Mouse (Mus musculus) liver, adult 2 months (tissue): ENCODE results near the gene Olfr808. TPM values are rescaled to one million over a fixed set of nuclear protein-coding genes. Genes with fewer than 3 reads are reported as not detected.

Experiments used
- DNase-seq: peaks from one replicate; pipeline ENCODE4 v3.0.0-alpha.2; 2011; ENCODE audit warnings: low read depth, low spot score; ENCODE audit errors: extremely low read depth
- H3K27ac ChIP-seq: fragments of 200-500 bp; replicated peaks from 2 replicates; pipeline ENCODE4 v1.5.1; 2012; ENCODE audit warnings: low read depth, mild to moderate bottlenecking, control low read depth, inconsistent platforms, low read length; ENCODE audit not compliant: insufficient read depth
- H3K27me3 ChIP-seq: fragments of 200-500 bp; 2 replicates; pipeline ENCODE4 v1.6.1; 2012; ENCODE audit warnings: mild to moderate bottlenecking, moderate library complexity, low read length, inconsistent platforms; ENCODE audit not compliant: control insufficient read depth, insufficient read depth
- H3K36me3 ChIP-seq: fragments of 200-500 bp; 2 replicates; pipeline ENCODE4 v1.6.1; 2012; ENCODE audit warnings: low read length, inconsistent platforms; ENCODE audit not compliant: control insufficient read depth, insufficient read depth
- H3K4me1 ChIP-seq: fragments of 200-500 bp; 2 replicates; pipeline ENCODE4 v1.6.1; 2011; ENCODE audit warnings: low read length; ENCODE audit not compliant: control insufficient read depth, insufficient read depth
- H3K4me3 ChIP-seq: fragments of 200-500 bp; 2 replicates; pipeline ENCODE4 v1.5.1; 2011; ENCODE audit warnings: low read depth, mild to moderate bottlenecking, control low read depth, low read length, moderate library complexity; ENCODE audit not compliant: insufficient read depth
- H3K79me2 ChIP-seq: fragments of 200-500 bp; 2 replicates; pipeline ENCODE4 v1.6.1; 2012; ENCODE audit warnings: inconsistent platforms, mild to moderate bottlenecking, low read length, moderate library complexity; ENCODE audit not compliant: control insufficient read depth, insufficient read depth
- H3K9ac ChIP-seq: fragments of 200-500 bp; 2 replicates; pipeline ENCODE4 v1.6.1; 2012; ENCODE audit warnings: low read depth, mild to moderate bottlenecking, control low read depth, inconsistent platforms, low read length
- CTCF ChIP-seq: fragments of 200-500 bp; IDR thresholded peaks from 2 replicates; pipeline ENCODE4 v1.5.1; 2011; ENCODE audit warnings: low read depth, low read length, control low read depth
- POLR2A ChIP-seq: fragments of 200-500 bp; IDR thresholded peaks from 2 replicates; pipeline ENCODE4 v1.6.1; 2011; ENCODE audit warnings: low read length, control low read depth; ENCODE audit not compliant: insufficient read depth; ENCODE audit errors: extremely low read depth
- WGBS: fragments of 180-500 bp; shearing (Covaris S2); methylation state at CpG from one replicate; pipeline ENCODE4 v1.1.7; 2018; 5-methylcytosine and 5-hydroxymethylcytosine counted together
- polyA plus RNA-seq: library from polyadenylated mRNA; depleted of rRNA; stranded (reverse); fragments of >200 nt; gene quantifications from 2 replicates; pipeline ENCODE4 v1.2.3, GENCODE M21; 2012; rRNA removed
- total RNA-seq: library from RNA; depleted of rRNA; stranded (reverse); fragments of >200 nt; gene quantifications from 2 replicates; pipeline ENCODE4 v1.2.3, GENCODE M21; 2014; rRNA removed

Olfr808 gene
- total RNA-seq (not detected in 2 replicates), polyA plus RNA-seq (not detected in 2 replicates)

DNA sequence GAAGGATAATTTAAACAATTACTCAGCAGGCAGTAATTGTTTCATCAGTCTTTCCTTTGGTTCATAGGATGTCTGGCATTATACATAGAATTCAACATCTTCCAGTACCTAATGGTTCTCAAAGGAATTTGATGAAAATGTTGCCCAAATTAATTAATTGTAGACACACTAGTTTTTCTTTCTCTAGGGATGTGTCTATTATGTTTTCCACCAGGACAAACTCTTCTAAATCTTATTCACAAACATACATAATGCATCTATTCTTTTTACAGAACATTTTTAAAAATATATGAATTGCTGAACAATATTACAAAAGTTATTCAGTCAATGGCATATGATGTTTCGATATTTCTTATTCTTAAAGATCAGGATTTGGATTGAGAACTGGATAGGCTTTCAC, at the start of gene Olfr808:
Olfr808 (plus strand) TSS at position 301 of the 400 bp plus-strand sequence.
- Histone ChIP-seq H3K4me1 (no peaks in the 10 kb centered on the region), H3K27me3 (no peaks in the 10 kb centered on the region), H3K79me2 (no peaks in the 10 kb centered on the region), H3K4me3 (no peak within 1 kb of the TSS), H3K27ac (no peak within 1 kb of the TSS), H3K9ac (no peak within 1 kb of the TSS), H3K36me3 (no peaks in the 10 kb centered on the region)
- DNase-seq, result no peak
- no peak for TF ChIP-seq CTCF
- TF ChIP-seq POLR2A, result no peak
- 85% methylated on average over 1 of the region's 1 CpGs for WGBS

DNA sequence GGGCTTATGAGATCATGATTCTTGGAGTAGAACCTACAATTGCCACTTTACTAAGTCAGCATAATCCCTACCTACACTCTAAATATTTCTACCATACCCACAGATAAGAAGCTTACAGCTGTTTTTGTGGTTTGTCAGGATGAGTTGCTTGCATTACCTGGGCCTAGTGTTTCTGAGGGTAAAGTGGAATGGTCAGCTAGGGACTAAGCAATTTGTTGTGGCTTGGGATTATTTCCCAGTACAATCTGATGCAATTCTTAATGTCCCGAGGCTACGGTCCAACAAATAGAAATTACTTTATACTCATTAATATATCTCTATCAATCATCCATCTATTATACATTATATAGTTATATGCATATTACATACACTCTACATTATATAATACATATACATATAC, 36.0 kb upstream of the Olfr808 start, which contains the start of gene Olfr805:
Olfr805 (minus strand) TSS at position 101 of the 400 bp plus-strand sequence.
- 96% methylated on average over 2 of the region's 2 CpGs for WGBS
- Histone ChIP-seq H3K9ac (no peak within 1 kb of the TSS), H3K36me3 (no peaks in the 10 kb centered on the region), H3K79me2 (no peaks in the 10 kb centered on the region), H3K27me3 (no peaks in the 10 kb centered on the region), H3K4me3 (no peak within 1 kb of the TSS), H3K27ac (no peak within 1 kb of the TSS), H3K4me1 (no peaks in the 10 kb centered on the region)
- no peak for DNase-seq
- TF ChIP-seq CTCF, result no peak
- no peak for TF ChIP-seq POLR2A

DNA sequence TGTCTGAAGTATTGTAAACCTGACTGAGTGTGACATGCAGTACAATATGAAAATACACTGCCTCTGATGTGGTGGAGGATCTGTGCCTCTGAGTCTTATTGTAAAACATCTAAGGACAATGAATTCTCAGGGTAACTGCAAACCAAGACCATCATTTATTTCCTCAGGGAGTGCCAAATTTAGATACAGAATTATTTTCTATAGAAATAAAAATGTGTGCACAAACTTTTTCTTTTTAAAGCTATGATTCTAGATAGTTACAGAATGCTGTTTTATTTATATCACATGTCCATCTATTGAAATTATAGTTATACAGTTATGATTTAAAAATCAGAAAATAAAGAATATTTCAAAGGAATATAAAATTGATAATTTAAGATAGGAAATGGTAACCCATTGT, 23.5 kb upstream of the Olfr808 start, which contains the start of gene Olfr806:
Olfr806 (minus strand) TSS at position 101 of the 400 bp plus-strand sequence.
- Histone ChIP-seq H3K79me2 (no peaks in the 10 kb centered on the region), H3K36me3 (no peaks in the 10 kb centered on the region), H3K4me3 (no peak within 1 kb of the TSS), H3K9ac (no peak within 1 kb of the TSS), H3K27ac (no peak within 1 kb of the TSS), H3K4me1 (no peaks in the 10 kb centered on the region), H3K27me3 (no peaks in the 10 kb centered on the region)
- TF ChIP-seq CTCF, result no peak
- TF ChIP-seq POLR2A, result no peak
- DNase-seq, result no peak

DNA sequence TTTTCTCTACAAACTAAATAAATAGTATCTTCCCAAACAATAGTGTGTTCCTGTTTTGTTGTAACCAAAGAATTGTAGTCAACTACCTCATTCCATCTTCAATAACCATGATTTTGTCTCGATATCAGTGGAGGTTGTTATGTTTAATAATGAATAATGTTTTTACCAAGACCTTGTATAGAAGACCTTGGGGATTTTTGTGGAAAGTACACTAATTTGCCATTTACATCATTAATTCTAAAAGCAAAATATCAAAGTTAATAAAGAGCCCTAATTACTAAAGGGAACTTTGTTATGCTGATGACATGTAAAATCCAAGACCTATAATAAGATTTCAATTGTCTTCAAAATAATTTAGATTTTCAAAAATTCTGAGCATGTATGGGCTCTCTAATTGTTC, 7.6 kb upstream of the Olfr808 start, which contains the start of gene Olfr807:
Olfr807 (minus strand) TSS at position 101 of the 400 bp plus-strand sequence.
- Histone ChIP-seq H3K79me2 (no peaks in the 10 kb centered on the region), H3K27me3 (no peaks in the 10 kb centered on the region), H3K9ac (no peak within 1 kb of the TSS), H3K36me3 (no peaks in the 10 kb centered on the region), H3K4me1 (no peaks in the 10 kb centered on the region), H3K27ac (no peak within 1 kb of the TSS), H3K4me3 (no peak within 1 kb of the TSS)
- no peak for DNase-seq
- TF ChIP-seq POLR2A (no peak), CTCF (no peak)
- 81% methylated on average over 1 of the region's 1 CpGs for WGBS

DNA sequence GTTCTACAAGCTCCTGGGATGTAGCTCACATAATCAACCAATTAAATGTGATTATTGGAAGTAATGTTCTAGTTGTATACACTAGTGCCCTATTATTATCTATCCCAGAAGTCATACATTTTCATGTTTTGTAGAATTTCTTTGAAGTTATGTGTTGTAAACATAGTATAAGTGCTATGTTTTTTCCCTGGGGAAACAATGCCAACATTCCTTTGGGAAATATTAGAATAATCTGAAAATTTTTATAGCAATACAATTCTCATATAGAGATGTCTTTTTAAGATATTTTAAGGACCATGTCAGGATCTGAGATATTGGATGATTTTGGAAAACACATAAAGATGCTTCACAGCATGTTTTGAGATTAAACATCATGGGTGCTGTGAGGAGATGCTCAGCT, 9.1 kb downstream of the Olfr808 start, which contains the start of gene Olfr809:
Olfr809 (plus strand) TSS at position 301 of the 400 bp plus-strand sequence.
- TF ChIP-seq POLR2A (no peak), CTCF (no peak)
- H3K36me3 ChIP-seq, result no peaks in the 10 kb centered on the region
- no peaks in the 10 kb centered on the region for H3K4me1 ChIP-seq
- H3K79me2 ChIP-seq, result no peaks in the 10 kb centered on the region
- H3K4me3 ChIP-seq, result no peak within 1 kb of the TSS
- H3K27ac ChIP-seq, result no peak within 1 kb of the TSS
- DNase-seq, result no peak
- no peaks in the 10 kb centered on the region for H3K27me3 ChIP-seq
- H3K9ac ChIP-seq, result no peak within 1 kb of the TSS

DNA sequence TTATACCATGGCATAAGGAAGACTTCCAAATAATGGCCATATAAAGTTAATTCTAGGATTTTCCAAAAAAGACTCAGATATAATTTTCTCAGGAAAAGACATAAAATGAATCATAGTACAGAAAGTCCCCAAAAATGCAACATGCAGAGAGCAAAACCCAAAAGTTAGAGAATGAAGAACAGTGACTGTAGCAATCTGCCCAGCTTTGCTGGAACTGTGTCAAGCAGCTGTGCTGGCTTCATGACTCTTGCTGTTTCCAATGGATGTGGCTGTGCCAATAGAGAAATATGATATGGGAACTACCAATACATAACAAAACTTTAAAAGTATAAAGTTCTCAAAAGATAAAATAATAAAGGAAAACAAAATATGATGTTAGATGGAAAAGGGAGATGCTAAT, 12.8 kb downstream of the Olfr808 start:
- no peaks in the 10 kb centered on the region for H3K36me3 ChIP-seq
- no peaks in the 10 kb centered on the region for H3K79me2 ChIP-seq
- no peak overlapping the region for H3K27ac ChIP-seq
- no peaks in the 10 kb centered on the region for H3K4me1 ChIP-seq
- TF ChIP-seq CTCF, result no peak
- no peak for TF ChIP-seq POLR2A
- no peak overlapping the region for H3K4me3 ChIP-seq
- no peak for DNase-seq
- no peaks in the 10 kb centered on the region for H3K27me3 ChIP-seq
- no peak overlapping the region for H3K9ac ChIP-seq
